Comparison of ENCODE assay signal across 8 mouse cellular contexts in the genomic region with DNA sequence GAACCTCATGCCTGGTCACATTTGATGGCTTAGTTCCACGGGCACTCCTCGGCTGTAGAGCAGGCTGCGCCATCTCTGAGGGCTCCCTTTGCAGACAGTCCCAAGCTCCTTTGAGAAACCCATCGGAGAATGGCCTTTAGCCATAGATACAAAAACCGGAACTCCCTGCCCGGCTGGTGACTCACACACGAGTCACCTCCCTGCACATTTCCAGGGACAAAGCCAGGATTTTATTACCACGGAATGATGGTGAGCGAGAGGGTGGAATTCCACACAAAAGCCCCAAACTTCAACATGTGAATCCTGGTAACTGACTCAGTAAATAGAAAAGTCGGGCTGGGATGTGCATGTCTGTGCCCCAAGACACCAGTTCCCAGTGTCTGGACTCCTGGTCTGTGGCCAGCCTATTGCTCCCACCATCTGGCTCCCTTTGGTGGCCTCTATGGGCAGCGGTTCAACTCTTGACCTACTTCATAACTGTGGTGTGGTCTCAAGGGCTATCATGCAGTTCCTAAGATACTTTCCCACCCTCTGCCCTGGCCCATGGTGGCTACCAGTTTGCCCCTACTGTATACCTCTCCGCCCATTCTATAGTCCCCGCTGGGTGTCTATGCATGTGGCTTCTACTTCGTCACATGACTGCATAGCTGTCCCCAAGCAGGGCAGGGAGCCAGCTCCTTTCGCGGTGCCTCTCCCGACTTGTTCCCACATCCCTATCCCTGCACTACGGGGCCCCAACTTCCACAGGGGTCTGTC. TPM values are rescaled to one million over a fixed set of nuclear protein-coding genes. Genes with fewer than 3 reads are reported as not detected.
A peak's percentile ranks its signal among the peaks of the same experiment; 100 is the strongest.
DNase-seq lines count a peak whose midpoint lies in the region; ATAC-seq and TF ChIP-seq lines count a peak whose summit lies in the region.

No protein-coding gene starts in this region.

- H3K4me1 ChIP-seq in heart, embryonic 12.5 days (replicated peaks) = peaks cover 34% of the 10 kb centered on the region
- H3K4me1 ChIP-seq in midbrain, embryonic 12.5 days = peaks cover 10% of the 10 kb centered on the region; the same call in 1 of the 2 replicates

- no peaks in the 10 kb centered on the region for H3K9me3 ChIP-seq in heart, embryonic 12.5 days (replicated peaks)
- no peaks in the 10 kb centered on the region for H3K9me3 ChIP-seq in midbrain, embryonic 12.5 days

- no peak for TF ChIP-seq CTCF in left cerebral cortex, adult 2 months (IDR thresholded peaks at IDR 0.05)

- peak; percentile 43 for ATAC-seq in heart, embryonic 12.5 days (ENCODE audit: insufficient number of reproducible peaks, low FRiP score)
- peak; percentile 35; the same call in 1 of the 2 replicates for ATAC-seq in midbrain, embryonic 12.5 days (ENCODE audit: low FRiP score, low read depth)

- intact Hi-C loops in left cerebral cortex, adult 2 months (cut with DNase I) = loop anchor here (5.0 kb wide), 2 partner anchors 50 to 415 kb away; no protein-coding TSS in a partner anchor

- H3K9ac ChIP-seq in heart, embryonic 12.5 days = peak overlapping the region; percentile 33; the same call in 1 of the 2 replicates
- no peak overlapping the region for H3K9ac ChIP-seq in midbrain, embryonic 12.5 days (replicated peaks)

- H3K4me3 ChIP-seq in left cerebral cortex, adult 2 months = peak overlapping the region; percentile 14; the same call in 1 of the 2 replicates
- H3K4me3 ChIP-seq in heart, embryonic 12.5 days = no peak overlapping the region
- H3K4me3 ChIP-seq in midbrain, embryonic 12.5 days = no peak overlapping the region

- H3K27me3 ChIP-seq in heart, embryonic 12.5 days (replicated peaks) = no peaks in the 10 kb centered on the region
- peaks cover 3% of the 10 kb centered on the region; the same call in 1 of the 2 replicates for H3K27me3 ChIP-seq in midbrain, embryonic 12.5 days

- no peak overlapping the region for H3K27ac ChIP-seq in left cerebral cortex, adult 2 months
- H3K27ac ChIP-seq in heart, embryonic 12.5 days (ENCODE audit: poor library complexity, severe bottlenecking) = peak overlapping the region; percentile 45; the same call in 1 of the 2 replicates
- no peak overlapping the region for H3K27ac ChIP-seq in midbrain, embryonic 12.5 days (replicated peaks)

- H3K4me2 ChIP-seq in heart, embryonic 12.5 days = peak overlapping the region; percentile 30
- no peak overlapping the region for H3K4me2 ChIP-seq in midbrain, embryonic 12.5 days (replicated peaks)

- H3K36me3 ChIP-seq in heart, embryonic 12.5 days = no peaks in the 10 kb centered on the region
- H3K36me3 ChIP-seq in midbrain, embryonic 12.5 days = no peaks in the 10 kb centered on the region

- peak in 1 of 2 experiments; percentile 21 for DNase-seq in left cerebral cortex, adult 2 months (ENCODE audit: extremely low spot score in 1 of 2, low spot score in 2 of 2)
- DNase-seq in left cerebral cortex, adult 18-20 months (ENCODE audit: low spot score in 2 of 2) = no peak
- DNase-seq in cerebellum, adult 9-11 months = peak; percentile 79
- peak; percentile 49 to 54 for DNase-seq in kidney, postnatal 25 days
- no peak for DNase-seq in layer of hippocampus, postnatal 10 days (ENCODE audit: low spot score in 2 of 2)
- no peak for DNase-seq in c-Kit-positive CD71-positive TER-119-positive erythroid progenitor cells, embryonic 14.5 days (ENCODE audit: low spot score)

- 56% methylated on average over 18 of the region's 18 CpGs for WGBS in heart, embryonic 12.5 days
- WGBS in midbrain, embryonic 12.5 days = 79% methylated on average over 18 of the region's 18 CpGs

RNA-seq across cellular contexts. Expression of a gene that starts 7.1 kb away (rescaled TPM):
- 10 to 100 TPM; 37.6 to 38.2 TPM for total RNA-seq in left cerebral cortex, adult 2 months (2021)
- 10 to 100 TPM; 33.4 to 37.9 TPM for total RNA-seq in left cerebral cortex, adult 18-20 months (2021)
- 131 and 135 TPM in 2 replicates for polyA plus RNA-seq in heart, embryonic 12.5 days (2016; fragmentation: Nextera tagmentation; extraction: Ambion mirVana)
- 70.0 and 80.7 TPM in 2 replicates for polyA plus RNA-seq in midbrain, embryonic 12.5 days (2016; fragmentation: Nextera tagmentation; extraction: Ambion mirVana)
- 10 to 100 TPM; 30.7 to 36.2 TPM for total RNA-seq in layer of hippocampus, postnatal 10 days (2021)

Comparison
In these comparisons a context has a peak if more than half of its experiments do, and no peak if none do; other contexts are left out.
1. DNase-seq: peak in cerebellum, adult 9-11 months (single experiment) and kidney, postnatal 25 days (2 of 2); none in left cerebral cortex, adult 18-20 months (0 of 2), layer of hippocampus, postnatal 10 days (0 of 2) and c-Kit-positive CD71-positive TER-119-positive erythroid progenitor cells, embryonic 14.5 days (single experiment).